Mouse (Mus musculus) E14TG2a.4 (cell line): Measurements from ENCODE around the gene Dact3.

Experiments used
- CTCF ChIP-seq: conservative IDR thresholded peaks from 2 replicates; pipeline ENCODE4 v1.5.1; 2014; ENCODE audit warnings: low read length
- POU5F1 ChIP-seq: IDR thresholded peaks from 2 replicates; pipeline ENCODE4 v1.6.1; 2014; ENCODE audit warnings: low read length, borderline replicate concordance

GRCm38 (mm10) chr7:16900526-16900925 lies 25.4 kb downstream of the Dact3 start:
- TF ChIP-seq CTCF (no peak), POU5F1 (no peak)
